Mouse (Mus musculus): ENCODE data around the gene Mmp2. TPM values are rescaled to one million over a fixed set of nuclear protein-coding genes. Genes with fewer than 3 reads are reported as not detected.
A peak's percentile ranks its signal among the peaks of the same experiment; 100 is the strongest.

Gene Mmp2
- polyA plus RNA-seq, 1 experiment from 2014 or later = 131 TPM

- H3K27me3 ChIP-seq (ENCODE audit: control insufficient read depth, insufficient read depth, low read length) = no peaks in the 10 kb centered on the region
- H3K9ac ChIP-seq (ENCODE audit: low read length) = no peak overlapping the region
- no peaks in the 10 kb centered on the region for H3K36me3 ChIP-seq (ENCODE audit: control insufficient read depth, insufficient read depth, low read length)
- peak overlapping the region in 1 of 2 experiments; percentile 48; a peak in 2 of 4 replicates for H3K27ac ChIP-seq (replicated peaks in 1 of 2; ENCODE audit: control insufficient read depth in 1 of 2, insufficient read depth in 1 of 2, low read depth in 2 of 2, low read length in 2 of 2)
- no peaks in the 10 kb centered on the region for H3K4me1 ChIP-seq (ENCODE audit: control insufficient read depth in 2 of 2, insufficient read depth in 2 of 2, low read length in 2 of 2)
- ATAC-seq (ENCODE audit: insufficient number of reproducible peaks, insufficient read depth, low FRiP score, low read depth) = no peak
- no peaks in the 10 kb centered on the region for H3K9me3 ChIP-seq (ENCODE audit: control insufficient read depth, low read length)
- no peak overlapping the region for H3K4me3 ChIP-seq (ENCODE audit: control insufficient read depth in 1 of 2, insufficient read depth in 1 of 2, low read depth in 1 of 2, low read length in 2 of 2)
- H3K4me2 ChIP-seq (ENCODE audit: low read length) = no peak overlapping the region
- WGBS = 52% methylated on average over 1 of the region's 1 CpGs
These were observed 69.0 kb downstream of the Mmp2 start for GRCm38 (mm10) chr8:92896056-92896455.

- Histone ChIP-seq H3K27ac (replicated peaks in 1 of 2; ENCODE audit: control insufficient read depth in 1 of 2, insufficient read depth in 1 of 2, low read depth in 2 of 2, low read length in 2 of 2) (peak overlapping the region in 1 of 2 experiments; percentile 48; a peak in 1 of 4 replicates), H3K4me3 (ENCODE audit: control insufficient read depth in 1 of 2, insufficient read depth in 1 of 2, low read depth in 1 of 2, low read length in 2 of 2) (no peak overlapping the region), H3K4me2 (ENCODE audit: low read length) (no peak overlapping the region), H3K9ac (ENCODE audit: low read length) (no peak overlapping the region), H3K9me3 (ENCODE audit: control insufficient read depth, low read length) (no peaks in the 10 kb centered on the region), H3K27me3 (ENCODE audit: control insufficient read depth, insufficient read depth, low read length) (no peaks in the 10 kb centered on the region), H3K36me3 (ENCODE audit: control insufficient read depth, insufficient read depth, low read length) (no peaks in the 10 kb centered on the region), H3K4me1 (ENCODE audit: control insufficient read depth in 2 of 2, insufficient read depth in 2 of 2, low read length in 2 of 2) (no peaks in the 10 kb centered on the region)
- 54% methylated on average over 5 of the region's 5 CpGs for WGBS
- no peak for ATAC-seq (ENCODE audit: insufficient number of reproducible peaks, insufficient read depth, low FRiP score, low read depth)
These were observed 69.5 kb downstream of the Mmp2 start for GRCm38 (mm10) chr8:92896611-92897010.

GRCm38 (mm10) chr8:92897794-92898193 is 70.7 kb downstream of the Mmp2 start:
- H3K4me1 ChIP-seq (ENCODE audit: control insufficient read depth in 2 of 2, insufficient read depth in 2 of 2, low read length in 2 of 2) = no peaks in the 10 kb centered on the region
- no peaks in the 10 kb centered on the region for H3K36me3 ChIP-seq (ENCODE audit: control insufficient read depth, insufficient read depth, low read length)
- WGBS = 80% methylated on average over 4 of the region's 4 CpGs
- no peaks in the 10 kb centered on the region for H3K9me3 ChIP-seq (ENCODE audit: control insufficient read depth, low read length)
- H3K4me3 ChIP-seq (ENCODE audit: control insufficient read depth in 1 of 2, insufficient read depth in 1 of 2, low read depth in 1 of 2, low read length in 2 of 2) = no peak overlapping the region
- no peak overlapping the region for H3K4me2 ChIP-seq (ENCODE audit: low read length)
- ATAC-seq (ENCODE audit: insufficient number of reproducible peaks, insufficient read depth, low FRiP score, low read depth) = no peak
- H3K27me3 ChIP-seq (ENCODE audit: control insufficient read depth, insufficient read depth, low read length) = no peaks in the 10 kb centered on the region
- no peak overlapping the region for H3K27ac ChIP-seq (replicated peaks in 1 of 2; ENCODE audit: control insufficient read depth in 1 of 2, insufficient read depth in 1 of 2, low read depth in 2 of 2, low read length in 2 of 2)
- no peak overlapping the region for H3K9ac ChIP-seq (ENCODE audit: low read length)

GRCm38 (mm10) chr8:92899590-92899989 is 72.5 kb downstream of the Mmp2 start:
- Histone ChIP-seq H3K27me3 (ENCODE audit: control insufficient read depth, insufficient read depth, low read length) (no peaks in the 10 kb centered on the region), H3K27ac (replicated peaks in 1 of 2; ENCODE audit: control insufficient read depth in 1 of 2, insufficient read depth in 1 of 2, low read depth in 2 of 2, low read length in 2 of 2) (no peak overlapping the region), H3K36me3 (ENCODE audit: control insufficient read depth, insufficient read depth, low read length) (no peaks in the 10 kb centered on the region), H3K4me2 (ENCODE audit: low read length) (no peak overlapping the region), H3K9me3 (ENCODE audit: control insufficient read depth, low read length) (no peaks in the 10 kb centered on the region), H3K4me1 (ENCODE audit: control insufficient read depth in 2 of 2, insufficient read depth in 2 of 2, low read length in 2 of 2) (no peaks in the 10 kb centered on the region), H3K4me3 (ENCODE audit: control insufficient read depth in 1 of 2, insufficient read depth in 1 of 2, low read depth in 1 of 2, low read length in 2 of 2) (no peak overlapping the region), H3K9ac (ENCODE audit: low read length) (no peak overlapping the region)
- 81% methylated on average over 9 of the region's 9 CpGs for WGBS
- ATAC-seq (ENCODE audit: insufficient number of reproducible peaks, insufficient read depth, low FRiP score, low read depth) = no peak

GRCm38 (mm10) chr8:92901107-92901506 is 74.0 kb downstream of the Mmp2 start, which contains the start of gene Capns2:
Gene Capns2 (plus strand): TSS chr8:92901407.
- 83% methylated on average over 5 of the region's 5 CpGs for WGBS
- no peaks in the 10 kb centered on the region for H3K4me1 ChIP-seq (ENCODE audit: control insufficient read depth in 2 of 2, insufficient read depth in 2 of 2, low read length in 2 of 2)
- no peak within 1 kb of the TSS for H3K4me3 ChIP-seq (ENCODE audit: control insufficient read depth in 1 of 2, insufficient read depth in 1 of 2, low read depth in 1 of 2, low read length in 2 of 2)
- H3K27me3 ChIP-seq (ENCODE audit: control insufficient read depth, insufficient read depth, low read length) = no peaks in the 10 kb centered on the region
- no peak within 1 kb of the TSS for H3K27ac ChIP-seq (replicated peaks in 1 of 2; ENCODE audit: control insufficient read depth in 1 of 2, insufficient read depth in 1 of 2, low read depth in 2 of 2, low read length in 2 of 2)
- H3K4me2 ChIP-seq (ENCODE audit: low read length) = no peak within 1 kb of the TSS
- ATAC-seq (ENCODE audit: insufficient number of reproducible peaks, insufficient read depth, low FRiP score, low read depth) = no peak
- H3K9me3 ChIP-seq (ENCODE audit: control insufficient read depth, low read length) = no peaks in the 10 kb centered on the region
- H3K9ac ChIP-seq (ENCODE audit: low read length) = no peak within 1 kb of the TSS
- no peaks in the 10 kb centered on the region for H3K36me3 ChIP-seq (ENCODE audit: control insufficient read depth, insufficient read depth, low read length)

GRCm38 (mm10) chr8:92902981-92903380 is 75.9 kb downstream of the Mmp2 start:
- Histone ChIP-seq H3K27me3 (ENCODE audit: control insufficient read depth, insufficient read depth, low read length) (no peaks in the 10 kb centered on the region), H3K4me1 (ENCODE audit: control insufficient read depth in 2 of 2, insufficient read depth in 2 of 2, low read length in 2 of 2) (no peaks in the 10 kb centered on the region), H3K9ac (ENCODE audit: low read length) (no peak overlapping the region), H3K27ac (replicated peaks in 1 of 2; ENCODE audit: control insufficient read depth in 1 of 2, insufficient read depth in 1 of 2, low read depth in 2 of 2, low read length in 2 of 2) (no peak overlapping the region), H3K9me3 (ENCODE audit: control insufficient read depth, low read length) (no peaks in the 10 kb centered on the region), H3K4me3 (ENCODE audit: control insufficient read depth in 1 of 2, insufficient read depth in 1 of 2, low read depth in 1 of 2, low read length in 2 of 2) (no peak overlapping the region), H3K4me2 (ENCODE audit: low read length) (no peak overlapping the region), H3K36me3 (ENCODE audit: control insufficient read depth, insufficient read depth, low read length) (no peaks in the 10 kb centered on the region)
- no peak for ATAC-seq (ENCODE audit: insufficient number of reproducible peaks, insufficient read depth, low FRiP score, low read depth)
- 70% methylated on average over 2 of the region's 2 CpGs for WGBS

Other genes with a start within 250 kb of the Mmp2 start
- 1.9 and 2.4 TPM in 2 replicates for gene Irx6, start 153.0 kb upstream of the Mmp2 start, polyA plus RNA-seq (2014; fragmentation: Nextera tagmentation; extraction: Ambion mirVana)
- 5.0 and 5.7 TPM in 2 replicates for gene Lpcat2, start 28.0 kb downstream of the Mmp2 start, polyA plus RNA-seq (2014; fragmentation: Nextera tagmentation; extraction: Ambion mirVana)
- 0.20 and 0.67 TPM in 2 replicates for gene Capns2, start 74.1 kb downstream of the Mmp2 start, polyA plus RNA-seq (2014; fragmentation: Nextera tagmentation; extraction: Ambion mirVana)
- gene Slc6a2, start 132.8 kb downstream of the Mmp2 start, polyA plus RNA-seq (2014; fragmentation: Nextera tagmentation; extraction: Ambion mirVana) = not detected in 2 replicates
- gene Ces1a, start 220.9 kb downstream of the Mmp2 start, polyA plus RNA-seq (2014; fragmentation: Nextera tagmentation; extraction: Ambion mirVana) = not detected in 2 replicates

All from heart, embryonic 14.5 days (tissue).